Mouse (Mus musculus): ENCODE data around the gene Atp2a3.

Gene Atp2a3

DNA sequence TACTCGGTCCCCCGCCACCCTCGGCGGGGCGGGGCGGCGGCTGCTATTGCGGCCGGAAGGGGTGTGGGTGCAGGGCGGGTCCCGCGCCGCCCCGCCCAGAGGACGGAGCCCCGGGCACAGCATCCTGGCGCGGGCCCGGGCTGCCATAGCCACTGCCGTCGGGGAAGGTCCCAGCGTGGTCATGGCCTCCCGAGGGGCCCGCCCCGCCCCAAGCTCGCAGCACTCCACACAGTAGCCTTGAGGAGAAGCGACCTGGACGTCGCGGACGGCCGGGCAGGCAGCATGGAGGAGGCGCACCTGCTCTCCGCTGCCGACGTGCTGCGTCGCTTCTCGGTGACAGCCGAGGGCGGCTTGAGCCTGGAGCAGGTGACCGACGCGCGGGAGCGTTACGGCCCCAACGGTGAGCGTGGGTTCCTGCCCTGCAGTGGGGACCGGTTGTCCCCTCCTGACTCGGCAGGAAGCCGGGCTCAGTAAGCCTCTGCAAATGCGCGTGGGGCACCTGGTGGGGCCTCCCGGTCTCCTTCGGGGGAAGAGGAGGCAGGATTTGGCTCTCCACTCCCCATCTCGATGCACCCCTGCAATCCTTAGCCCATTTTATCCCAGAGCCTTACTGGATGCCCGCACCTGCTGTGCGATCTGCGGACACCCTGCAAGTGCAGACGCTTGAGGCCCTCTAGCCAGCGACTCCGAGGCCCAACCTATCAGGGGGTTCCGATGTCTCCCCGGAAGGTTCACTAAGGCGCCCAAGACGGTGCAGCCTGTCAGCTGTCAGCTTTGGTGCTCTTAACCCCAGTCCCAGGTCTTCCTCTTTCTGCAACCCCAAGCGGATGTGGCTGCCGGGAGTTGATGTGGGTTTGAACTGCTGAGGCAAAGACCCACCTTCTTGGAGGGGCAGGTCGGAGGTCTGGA is at the start of gene Atp2a3:
Gene Atp2a3 (plus strand): TSS at position 98 of the 909 bp plus-strand sequence.
- no peak for DNase-seq

DNA sequence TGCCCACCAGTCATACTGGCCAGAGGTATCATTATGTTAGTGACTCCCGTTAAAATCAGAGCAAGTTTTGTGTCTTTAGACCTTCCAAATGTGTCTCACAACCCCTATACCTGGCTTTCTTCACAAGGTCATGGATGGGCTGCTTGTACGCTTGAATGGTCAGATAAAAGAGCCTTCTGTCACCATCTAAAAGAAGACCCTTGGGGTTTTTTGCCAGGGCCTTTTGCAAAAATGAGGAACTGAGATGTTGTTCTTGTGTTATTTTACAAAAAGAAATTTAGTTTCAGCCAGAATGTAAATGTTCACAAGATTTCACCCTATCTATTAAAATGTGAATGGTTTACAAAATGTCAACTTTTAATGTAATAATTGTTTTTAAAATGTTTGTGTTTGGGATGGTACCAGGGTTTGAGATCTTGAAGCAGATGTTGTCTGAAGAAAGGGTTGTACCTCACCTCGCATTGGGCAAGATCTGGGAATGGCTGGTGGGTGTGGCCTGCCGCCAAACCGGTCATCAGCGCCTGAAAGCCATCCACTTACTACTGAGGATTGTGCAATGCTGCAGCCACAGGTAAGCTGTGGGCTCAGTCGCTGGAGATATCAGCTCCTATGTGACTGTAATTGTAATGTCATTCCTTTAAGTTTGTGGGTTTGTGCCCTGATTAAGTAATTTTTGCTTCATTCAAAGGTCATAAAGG is 43.5 kb upstream of the Atp2a3 start:
- no peak for DNase-seq

- no peak for DNase-seq
Measured at GRCm38 (mm10) chr11:72923116-72923515, 37.9 kb upstream of the Atp2a3 start.

GRCm38 (mm10) chr11:72924458-72924857 is 36.5 kb upstream of the Atp2a3 start:
- DNase-seq = no peak

GRCm38 (mm10) chr11:72925067-72925466 is 35.9 kb upstream of the Atp2a3 start:
- peak in 1 of 2 experiments; percentile 27 for DNase-seq

- peak; percentile 70 to 79 for DNase-seq
Measured at GRCm38 (mm10) chr11:72926226-72926890, 34.6 kb upstream of the Atp2a3 start.

- DNase-seq = no peak
Measured at GRCm38 (mm10) chr11:72928516-72928915, 32.5 kb upstream of the Atp2a3 start.

- peak; percentile 42 to 67 for DNase-seq
Measured at GRCm38 (mm10) chr11:72940208-72941143, 20.5 kb upstream of the Atp2a3 start.

- DNase-seq = no peak
Measured at GRCm38 (mm10) chr11:72944996-72945793, 15.8 kb upstream of the Atp2a3 start.

- DNase-seq = no peak
Measured at GRCm38 (mm10) chr11:72945875-72946559, 15.0 kb upstream of the Atp2a3 start.

DNA sequence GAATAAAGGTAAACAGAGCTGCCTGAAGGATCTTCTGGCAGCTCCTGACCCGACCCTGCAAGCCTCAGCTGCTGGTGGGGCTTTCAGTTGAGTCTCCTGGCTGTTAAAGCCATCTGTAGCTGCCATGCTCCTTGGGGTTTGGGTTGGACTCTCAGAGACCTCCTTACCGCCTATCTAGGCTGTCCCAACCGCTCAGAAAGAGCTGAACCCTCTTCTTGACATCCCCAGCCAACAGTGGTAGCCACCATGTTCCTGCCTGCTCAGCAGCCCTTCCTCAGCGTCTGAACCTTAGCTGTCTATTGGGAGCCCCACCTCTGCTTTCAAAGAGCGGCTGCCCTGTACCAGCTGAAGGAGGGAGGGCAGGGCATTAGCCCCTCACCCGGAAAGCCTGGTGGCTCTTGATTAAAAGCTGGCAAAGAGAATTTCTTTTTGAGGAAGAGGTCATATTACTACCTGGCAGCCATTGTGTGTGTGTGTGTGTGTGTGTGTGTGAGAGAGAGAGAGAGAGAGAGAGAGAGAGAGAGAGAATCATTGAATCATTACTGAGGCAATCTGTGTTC is 14.3 kb upstream of the Atp2a3 start:
- no peak for DNase-seq

GRCm38 (mm10) chr11:72947840-72948239 is 13.1 kb upstream of the Atp2a3 start:
- no peak for DNase-seq

GRCm38 (mm10) chr11:72948254-72948653 is 12.7 kb upstream of the Atp2a3 start:
- no peak for DNase-seq

- peak; percentile 52 to 71 for DNase-seq
Measured at GRCm38 (mm10) chr11:72951137-72952000, 9.6 kb upstream of the Atp2a3 start.

- DNase-seq = no peak
Measured at GRCm38 (mm10) chr11:72952226-72952625, 8.7 kb upstream of the Atp2a3 start.

DNA sequence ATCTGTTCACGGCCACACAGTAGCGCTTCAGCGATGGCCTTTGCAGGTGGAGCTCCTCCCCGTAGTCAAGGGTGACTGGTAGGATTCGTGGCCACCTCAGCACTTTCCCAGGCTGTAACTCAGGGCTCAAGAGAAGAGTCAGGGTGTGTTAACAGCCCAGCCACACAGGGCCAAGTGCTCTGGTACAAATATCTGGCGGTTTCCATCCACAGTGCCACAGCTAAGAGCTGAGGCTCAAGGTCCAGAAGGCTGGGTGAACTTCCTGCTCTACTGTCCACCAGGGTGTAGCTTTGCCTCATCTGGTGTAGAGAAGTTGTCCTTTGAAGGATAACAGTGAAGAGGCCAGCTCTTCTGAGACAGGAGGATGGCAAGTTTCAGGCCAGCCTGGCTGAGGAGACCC is 8.3 kb upstream of the Atp2a3 start:
- no peak for DNase-seq

- DNase-seq = no peak
Measured at GRCm38 (mm10) chr11:72953116-72953439, 7.9 kb upstream of the Atp2a3 start.

DNA sequence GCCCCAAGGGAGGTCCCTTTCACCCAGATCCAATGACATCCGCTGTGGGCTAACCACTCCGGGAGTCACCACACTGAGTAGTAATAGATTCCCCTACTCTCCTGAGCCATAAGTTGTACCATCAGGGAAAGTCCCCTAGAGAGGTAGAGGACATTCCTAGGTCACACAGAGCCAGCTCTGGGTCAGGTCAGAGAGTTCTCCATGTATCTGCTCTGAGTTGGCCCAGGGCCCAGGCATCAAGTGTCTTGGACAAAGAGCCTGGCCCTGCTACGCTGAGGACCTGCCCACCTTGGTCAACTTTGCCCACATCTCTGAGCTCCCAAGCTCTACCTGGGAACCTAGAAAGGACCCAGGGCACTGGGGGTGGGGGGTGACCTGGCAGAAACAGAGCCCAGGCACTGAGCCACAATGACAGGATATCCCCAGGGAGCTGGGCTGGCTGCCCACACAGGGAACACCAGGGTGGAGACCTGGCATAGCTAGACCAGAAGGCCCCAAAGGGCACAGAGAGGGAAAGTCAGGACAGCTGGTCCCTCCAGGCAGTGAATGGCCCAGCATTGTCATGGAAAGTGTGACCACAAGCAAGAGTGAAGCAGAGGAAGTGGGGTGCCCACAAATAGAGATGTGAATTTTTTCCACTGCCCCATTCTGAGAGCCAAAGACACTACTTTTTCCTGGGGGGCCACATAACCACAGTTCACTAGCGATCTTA is 7.4 kb upstream of the Atp2a3 start:
- peak; percentile 65 to 77 for DNase-seq

DNA sequence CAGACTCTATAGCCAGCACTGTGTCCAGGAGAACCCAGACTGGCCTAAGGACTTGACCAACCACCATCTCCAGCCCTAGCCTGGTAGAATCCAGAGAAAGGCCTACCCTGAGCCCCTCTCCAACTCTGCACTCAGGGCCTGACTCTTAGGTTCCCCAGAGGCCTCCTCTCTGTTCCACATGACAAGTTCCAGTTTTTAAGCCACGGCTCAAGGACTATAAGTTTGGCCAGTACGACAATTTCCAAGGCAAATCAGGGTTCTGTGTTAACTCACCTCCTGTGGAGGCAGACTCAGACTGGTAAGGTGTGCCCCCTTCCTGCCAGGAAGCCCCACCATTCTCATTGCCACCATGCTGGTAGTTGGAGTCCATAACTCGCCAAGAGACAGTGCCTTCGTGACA is 6.8 kb upstream of the Atp2a3 start:
- DNase-seq = no peak

Data from cerebellum, postnatal 25 days (tissue).